Mouse (Mus musculus): ENCODE data around the gene Zbtb46. TPM values are rescaled to one million over a fixed set of nuclear protein-coding genes. Genes with fewer than 3 reads are reported as not detected.

Gene Zbtb46
- polyA plus RNA-seq, 1 experiment from 2014 or later, result 9.1 TPM

- no peaks in the 10 kb centered on the region for H3K9me3 ChIP-seq (ENCODE audit: control insufficient read depth, low read length)
- no peak overlapping the region for H3K4me3 ChIP-seq (ENCODE audit: low read depth, low read length)
- 74% methylated on average over 3 of the region's 3 CpGs for WGBS
- H3K27me3 ChIP-seq (replicated peaks; ENCODE audit: control insufficient read depth, insufficient read depth, low read length), result no peaks in the 10 kb centered on the region
- no peak overlapping the region for H3K4me2 ChIP-seq (ENCODE audit: low read length)
- DNase-seq (ENCODE audit: low spot score), result no peak
- no peaks in the 10 kb centered on the region for H3K4me1 ChIP-seq (replicated peaks; ENCODE audit: control insufficient read depth, insufficient read depth, low read length)
- peaks cover 66% of the 10 kb centered on the region for H3K36me3 ChIP-seq (ENCODE audit: control insufficient read depth, insufficient read depth, low read length)
- H3K9ac ChIP-seq (ENCODE audit: low read length), result no peak overlapping the region
- no peak for ATAC-seq (replicated peaks; ENCODE audit: low FRiP score, low TSS enrichment, low read depth)
- H3K27ac ChIP-seq (ENCODE audit: low read depth), result no peak overlapping the region
Observed at GRCm38 (mm10) chr2:181385885-181386284, 73.3 kb downstream of the Zbtb46 start.

GRCm38 (mm10) chr2:181384919-181385391, 74.3 kb downstream of the Zbtb46 start:
- no peak for DNase-seq (ENCODE audit: low spot score)

GRCm38 (mm10) chr2:181384463-181384862, 74.8 kb downstream of the Zbtb46 start:
- 82% methylated on average over 7 of the region's 7 CpGs for whole genome bisulfite sequencing
- ATAC-seq (replicated peaks; ENCODE audit: low FRiP score, low TSS enrichment, low read depth), result no peak

More at GRCm38 (mm10) chr2:181384919-181385391, 74.3 kb downstream of the Zbtb46 start:
- Histone ChIP-seq H3K9me3 (ENCODE audit: control insufficient read depth, low read length) (no peaks in the 10 kb centered on the region), H3K27me3 (replicated peaks; ENCODE audit: control insufficient read depth, insufficient read depth, low read length) (no peaks in the 10 kb centered on the region), H3K27ac (ENCODE audit: low read depth) (no peak overlapping the region), H3K4me3 (ENCODE audit: low read depth, low read length) (no peak overlapping the region), H3K4me2 (ENCODE audit: low read length) (no peak overlapping the region), H3K4me1 (replicated peaks; ENCODE audit: control insufficient read depth, insufficient read depth, low read length) (no peaks in the 10 kb centered on the region), H3K36me3 (ENCODE audit: control insufficient read depth, insufficient read depth, low read length) (peaks cover 66% of the 10 kb centered on the region), H3K9ac (ENCODE audit: low read length) (no peak overlapping the region)
- no peak for ATAC-seq (replicated peaks; ENCODE audit: low FRiP score, low TSS enrichment, low read depth)
- WGBS, result 76% methylated on average over 4 of the region's 4 CpGs

GRCm38 (mm10) chr2:181381631-181382306, 77.5 kb downstream of the Zbtb46 start:
- Histone ChIP-seq H3K9me3 (ENCODE audit: control insufficient read depth, low read length) (no peaks in the 10 kb centered on the region), H3K27ac (ENCODE audit: low read depth) (no peak overlapping the region), H3K4me2 (ENCODE audit: low read length) (no peak overlapping the region), H3K36me3 (ENCODE audit: control insufficient read depth, insufficient read depth, low read length) (peaks cover 75% of the 10 kb centered on the region), H3K4me3 (ENCODE audit: low read depth, low read length) (no peak overlapping the region), H3K27me3 (replicated peaks; ENCODE audit: control insufficient read depth, insufficient read depth, low read length) (no peaks in the 10 kb centered on the region), H3K9ac (ENCODE audit: low read length) (no peak overlapping the region), H3K4me1 (replicated peaks; ENCODE audit: control insufficient read depth, insufficient read depth, low read length) (no peaks in the 10 kb centered on the region)
- ATAC-seq (replicated peaks; ENCODE audit: low FRiP score, low TSS enrichment, low read depth) (no peak), DNase-seq (ENCODE audit: low spot score) (no peak)
- 92% methylated on average over 6 of the region's 6 CpGs for WGBS

More at GRCm38 (mm10) chr2:181384463-181384862, 74.8 kb downstream of the Zbtb46 start:
- Histone ChIP-seq H3K9ac (ENCODE audit: low read length) (no peak overlapping the region), H3K27ac (ENCODE audit: low read depth) (no peak overlapping the region), H3K4me1 (replicated peaks; ENCODE audit: control insufficient read depth, insufficient read depth, low read length) (no peaks in the 10 kb centered on the region), H3K36me3 (ENCODE audit: control insufficient read depth, insufficient read depth, low read length) (peaks cover 66% of the 10 kb centered on the region), H3K9me3 (ENCODE audit: control insufficient read depth, low read length) (no peaks in the 10 kb centered on the region), H3K4me3 (ENCODE audit: low read depth, low read length) (no peak overlapping the region), H3K27me3 (replicated peaks; ENCODE audit: control insufficient read depth, insufficient read depth, low read length) (no peaks in the 10 kb centered on the region), H3K4me2 (ENCODE audit: low read length) (no peak overlapping the region)
- DNase-seq (ENCODE audit: low spot score), result no peak

GRCm38 (mm10) chr2:181381107-181381506, 78.1 kb downstream of the Zbtb46 start:
- ATAC-seq (replicated peaks; ENCODE audit: low FRiP score, low TSS enrichment, low read depth) (no peak), DNase-seq (ENCODE audit: low spot score) (no peak)
- WGBS, result 86% methylated on average over 5 of the region's 5 CpGs
- H3K27me3 ChIP-seq (replicated peaks; ENCODE audit: control insufficient read depth, insufficient read depth, low read length), result no peaks in the 10 kb centered on the region
- no peaks in the 10 kb centered on the region for H3K4me1 ChIP-seq (replicated peaks; ENCODE audit: control insufficient read depth, insufficient read depth, low read length)
- no peaks in the 10 kb centered on the region for H3K9me3 ChIP-seq (ENCODE audit: control insufficient read depth, low read length)
- peaks cover 69% of the 10 kb centered on the region for H3K36me3 ChIP-seq (ENCODE audit: control insufficient read depth, insufficient read depth, low read length)
- no peak overlapping the region for H3K27ac ChIP-seq (ENCODE audit: low read depth)
- H3K9ac ChIP-seq (ENCODE audit: low read length), result no peak overlapping the region
- no peak overlapping the region for H3K4me3 ChIP-seq (ENCODE audit: low read depth, low read length)
- no peak overlapping the region for H3K4me2 ChIP-seq (ENCODE audit: low read length)

- Histone ChIP-seq H3K27me3 (replicated peaks; ENCODE audit: control insufficient read depth, insufficient read depth, low read length) (no peaks in the 10 kb centered on the region), H3K36me3 (ENCODE audit: control insufficient read depth, insufficient read depth, low read length) (peaks cover 66% of the 10 kb centered on the region), H3K9me3 (ENCODE audit: control insufficient read depth, low read length) (no peaks in the 10 kb centered on the region), H3K4me3 (ENCODE audit: low read depth, low read length) (no peak overlapping the region), H3K4me1 (replicated peaks; ENCODE audit: control insufficient read depth, insufficient read depth, low read length) (no peaks in the 10 kb centered on the region), H3K4me2 (ENCODE audit: low read length) (no peak overlapping the region), H3K27ac (ENCODE audit: low read depth) (no peak overlapping the region), H3K9ac (ENCODE audit: low read length) (no peak overlapping the region)
- no peak for ATAC-seq (replicated peaks; ENCODE audit: low FRiP score, low TSS enrichment, low read depth)
- DNase-seq (ENCODE audit: low spot score), result no peak
- 80% methylated on average over 5 of the region's 5 CpGs for WGBS
Observed at GRCm38 (mm10) chr2:181380251-181380650, 79.0 kb downstream of the Zbtb46 start.

GRCm38 (mm10) chr2:181379778-181380177, 79.4 kb downstream of the Zbtb46 start, which contains the start of gene Lime1:
Lime1 (plus strand) TSS chr2:181380078.
- H3K4me3 ChIP-seq (ENCODE audit: low read depth, low read length), result no peak within 1 kb of the TSS
- no peaks in the 10 kb centered on the region for H3K4me1 ChIP-seq (replicated peaks; ENCODE audit: control insufficient read depth, insufficient read depth, low read length)
- ATAC-seq (replicated peaks; ENCODE audit: low FRiP score, low TSS enrichment, low read depth), result no peak
- H3K36me3 ChIP-seq (ENCODE audit: control insufficient read depth, insufficient read depth, low read length), result peaks cover 61% of the 10 kb centered on the region
- H3K9ac ChIP-seq (ENCODE audit: low read length), result no peak within 1 kb of the TSS
- no peak for DNase-seq (ENCODE audit: low spot score)
- H3K9me3 ChIP-seq (ENCODE audit: control insufficient read depth, low read length), result no peaks in the 10 kb centered on the region
- H3K4me2 ChIP-seq (ENCODE audit: low read length), result no peak within 1 kb of the TSS
- H3K27me3 ChIP-seq (replicated peaks; ENCODE audit: control insufficient read depth, insufficient read depth, low read length), result no peaks in the 10 kb centered on the region
- no peak within 1 kb of the TSS for H3K27ac ChIP-seq (ENCODE audit: low read depth)
- WGBS, result 91% methylated on average over 12 of the region's 12 CpGs

- no peaks in the 10 kb centered on the region for H3K9me3 ChIP-seq (ENCODE audit: control insufficient read depth, low read length)
- H3K36me3 ChIP-seq (ENCODE audit: control insufficient read depth, insufficient read depth, low read length), result peaks cover 57% of the 10 kb centered on the region
- H3K27me3 ChIP-seq (replicated peaks; ENCODE audit: control insufficient read depth, insufficient read depth, low read length), result no peaks in the 10 kb centered on the region
- ATAC-seq (replicated peaks; ENCODE audit: low FRiP score, low TSS enrichment, low read depth) (no peak), DNase-seq (ENCODE audit: low spot score) (no peak)
- H3K4me1 ChIP-seq (replicated peaks; ENCODE audit: control insufficient read depth, insufficient read depth, low read length), result no peaks in the 10 kb centered on the region
- H3K9ac ChIP-seq (ENCODE audit: low read length), result no peak overlapping the region
- no peak overlapping the region for H3K4me3 ChIP-seq (ENCODE audit: low read depth, low read length)
- 90% methylated on average over 5 of the region's 5 CpGs for whole genome bisulfite sequencing
- H3K4me2 ChIP-seq (ENCODE audit: low read length), result no peak overlapping the region
- no peak overlapping the region for H3K27ac ChIP-seq (ENCODE audit: low read depth)
Observed at GRCm38 (mm10) chr2:181378701-181379100, 80.5 kb downstream of the Zbtb46 start.

GRCm38 (mm10) chr2:181377230-181377629, 82.0 kb downstream of the Zbtb46 start:
- Histone ChIP-seq H3K4me3 (ENCODE audit: low read depth, low read length) (no peak overlapping the region), H3K4me2 (ENCODE audit: low read length) (no peak overlapping the region), H3K27ac (ENCODE audit: low read depth) (no peak overlapping the region), H3K36me3 (ENCODE audit: control insufficient read depth, insufficient read depth, low read length) (peaks cover 42% of the 10 kb centered on the region), H3K27me3 (replicated peaks; ENCODE audit: control insufficient read depth, insufficient read depth, low read length) (no peaks in the 10 kb centered on the region), H3K9ac (ENCODE audit: low read length) (no peak overlapping the region), H3K9me3 (ENCODE audit: control insufficient read depth, low read length) (no peaks in the 10 kb centered on the region), H3K4me1 (replicated peaks; ENCODE audit: control insufficient read depth, insufficient read depth, low read length) (no peaks in the 10 kb centered on the region)
- no peak for ATAC-seq (replicated peaks; ENCODE audit: low FRiP score, low TSS enrichment, low read depth)
- DNase-seq (ENCODE audit: low spot score), result no peak
- WGBS, result 73% methylated on average over 2 of the region's 2 CpGs

Data from intestine, embryonic 14.5 days (tissue).